Mouse (Mus musculus) megakaryocyte-erythroid progenitor cell, adult 5 weeks (primary cell): ENCODE measurements around the gene Krt27. TPM values are rescaled to one million over a fixed set of nuclear protein-coding genes. Genes with fewer than 3 reads are reported as not detected.

Source experiments
- polyA plus RNA-seq: library from polyadenylated mRNA; stranded (reverse); fragments of >175 nt; gene quantifications from 2 replicates; pipeline ENCODE4 v1.2.3, GENCODE M21; 2012

Gene Krt27
- polyA plus RNA-seq = not detected in 2 replicates

DNA sequence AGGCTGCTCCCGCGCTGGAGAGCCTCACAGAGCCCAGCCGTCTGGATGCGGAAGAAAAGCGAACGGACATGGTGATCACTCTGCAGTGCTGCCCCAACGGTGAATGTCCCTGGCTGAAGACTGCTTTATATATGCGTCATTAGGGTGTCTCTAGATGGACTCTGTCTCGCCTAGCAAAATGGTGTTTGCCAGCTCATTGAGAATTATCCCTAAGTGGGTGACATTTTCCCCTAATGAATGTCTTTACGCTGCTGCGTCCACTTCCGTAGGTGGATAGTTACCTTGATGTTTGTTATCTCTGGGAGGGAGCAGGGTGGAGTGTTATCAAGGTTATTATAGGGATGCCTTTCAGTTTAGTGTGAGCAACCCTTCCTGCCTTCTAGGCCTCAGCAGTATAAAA lies at the start of gene Krt27:
Krt27 (minus strand) TSS at position 101 of the 400 bp plus-strand sequence.

DNA sequence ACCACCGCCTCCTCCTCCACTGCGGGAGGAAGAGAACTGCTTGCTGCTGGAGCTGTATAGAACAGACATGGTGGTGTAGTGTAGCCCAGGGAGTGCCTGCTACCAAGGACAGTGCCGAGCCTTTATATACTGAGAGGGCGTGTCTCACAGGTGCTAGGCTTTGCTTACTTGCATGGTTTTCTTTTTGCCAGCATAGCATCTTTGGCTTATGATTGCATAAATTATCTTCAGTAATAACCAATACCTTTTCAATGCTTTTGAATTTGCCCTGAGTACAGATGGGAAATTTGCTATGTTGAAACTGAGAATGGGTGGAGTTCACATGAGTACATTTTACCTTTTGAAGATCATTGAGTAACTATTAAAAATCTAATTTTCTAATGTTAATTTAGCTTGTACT lies 38.4 kb upstream of the Krt27 start, which contains the start of gene Krt10:
Krt10 (minus strand) TSS at position 101 of the 400 bp plus-strand sequence.

DNA sequence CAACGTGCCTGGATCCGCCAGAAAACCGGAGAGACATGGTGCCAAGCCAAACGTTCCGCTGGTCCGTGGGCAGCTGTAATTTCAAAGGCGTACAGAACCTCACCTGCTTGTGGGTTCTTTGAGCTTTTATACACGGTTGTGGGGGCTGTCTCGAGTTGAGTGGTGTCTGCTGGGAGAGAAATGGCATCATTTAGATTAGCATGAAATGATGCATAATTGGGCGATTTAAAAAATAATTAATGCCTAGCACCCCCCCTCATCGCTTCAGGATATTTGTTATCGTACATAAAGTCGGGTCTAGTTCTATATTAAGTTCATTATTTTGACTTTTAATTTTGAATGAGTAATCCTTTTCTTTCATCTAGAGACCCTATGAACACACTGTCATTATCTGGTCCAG lies 23.9 kb upstream of the Krt27 start, which contains the start of gene Krt28:
Krt28 (minus strand) TSS at position 101 of the 400 bp plus-strand sequence.

DNA sequence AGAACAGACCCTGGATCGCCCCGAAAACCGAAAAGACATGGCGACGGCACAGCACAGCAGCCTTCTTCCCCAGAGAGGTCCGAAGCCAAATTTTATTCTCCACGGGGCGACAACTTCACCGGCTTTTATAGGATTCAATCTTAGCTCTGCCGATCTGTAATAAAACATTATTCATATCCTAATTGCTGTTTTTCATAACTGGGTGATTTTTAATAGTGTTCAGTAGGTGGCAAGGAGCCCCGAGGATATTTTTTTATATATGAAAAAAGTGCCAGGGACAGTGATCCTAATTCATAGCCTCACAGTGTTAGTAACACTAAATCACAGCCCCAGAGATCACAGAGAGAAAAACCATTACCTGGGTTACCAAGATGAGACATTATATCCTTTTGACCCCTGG lies 13.0 kb downstream of the Krt27 start, which contains the start of gene Krt26:
Krt26 (minus strand) TSS at position 101 of the 400 bp plus-strand sequence.

DNA sequence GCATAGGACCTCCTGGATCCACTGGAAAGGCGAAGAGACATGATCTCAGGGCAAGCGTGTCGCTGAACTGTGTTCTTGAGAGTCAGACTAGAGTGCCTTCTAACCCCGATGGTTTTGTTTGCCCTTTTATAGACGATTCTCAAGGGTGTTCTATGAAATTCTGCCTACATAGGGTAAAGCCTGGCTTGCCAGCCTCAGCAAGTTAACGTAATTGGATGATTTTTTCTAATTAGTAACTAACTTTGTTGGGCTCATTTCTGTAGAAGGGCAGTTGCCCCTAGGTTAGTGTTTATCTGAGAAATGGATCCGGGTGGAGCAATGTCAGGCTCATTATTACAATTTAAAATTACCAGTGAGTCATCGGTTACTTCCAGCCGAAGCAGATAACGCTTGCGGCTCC lies 28.1 kb downstream of the Krt27 start, which contains the start of gene Krt25:
Krt25 (minus strand) TSS at position 101 of the 400 bp plus-strand sequence.

Other genes with a start within 250 kb of the Krt27 start
- gene Ccr7, start 196.0 kb downstream of the Krt27 start, polyA plus RNA-seq = 0.24 and 1.8 TPM in 2 replicates
- gene Smarce1, start 120.1 kb downstream of the Krt27 start, polyA plus RNA-seq = 340 and 592 TPM in 2 replicates
- gene Krt222, start 107.0 kb downstream of the Krt27 start, polyA plus RNA-seq = not detected in 2 replicates
- not detected in 2 replicates for gene Krt24, start 65.8 kb downstream of the Krt27 start, polyA plus RNA-seq
- not detected in 2 replicates for gene Krt25, start 28.2 kb downstream of the Krt27 start, polyA plus RNA-seq
- gene Krt26, start 13.1 kb downstream of the Krt27 start, polyA plus RNA-seq = not detected in 2 replicates
- gene Krt28, start 23.8 kb upstream of the Krt27 start, polyA plus RNA-seq = not detected in 2 replicates
- gene Krt10, start 38.3 kb upstream of the Krt27 start, polyA plus RNA-seq = 6.8 and 8.4 TPM in 2 replicates
- not detected in 2 replicates for gene Krt12, start 71.2 kb upstream of the Krt27 start, polyA plus RNA-seq
- not detected in 2 replicates for gene Krt20, start 87.0 kb upstream of the Krt27 start, polyA plus RNA-seq
- gene Krt23, start 142.0 kb upstream of the Krt27 start, polyA plus RNA-seq = not detected in 2 replicates
- gene Krt39, start 170.2 kb upstream of the Krt27 start, polyA plus RNA-seq = not detected in 2 replicates
- not detected in 2 replicates for gene Krt40, start 192.1 kb upstream of the Krt27 start, polyA plus RNA-seq
- not detected in 2 replicates for gene Krtap3-3, start 199.8 kb upstream of the Krt27 start, polyA plus RNA-seq
- gene Krtap3-2, start 205.7 kb upstream of the Krt27 start, polyA plus RNA-seq = not detected in 2 replicates
- gene Gm11939, start 208.4 kb upstream of the Krt27 start, polyA plus RNA-seq = not detected in 2 replicates
- not detected in 2 replicates for gene Krtap3-1, start 215.5 kb upstream of the Krt27 start, polyA plus RNA-seq
- gene Krtap1-5, start 229.9 kb upstream of the Krt27 start, polyA plus RNA-seq = not detected in 2 replicates
- gene Krtap1-4, start 232.6 kb upstream of the Krt27 start, polyA plus RNA-seq = not detected in 2 replicates
- gene Krtap1-3, start 240.2 kb upstream of the Krt27 start, polyA plus RNA-seq = not detected in 2 replicates
- gene Krtap9-3, start 247.0 kb upstream of the Krt27 start, polyA plus RNA-seq = not detected in 2 replicates